Mouse (Mus musculus) heart, embryonic 12.5 days (tissue): ENCODE measurements around the gene Dus4l. TPM values are rescaled to one million over a fixed set of nuclear protein-coding genes. Genes with fewer than 3 reads are reported as not detected.

Experiments
- ATAC-seq: fragments of 200-750 bp; cut with Nextera tagmentation; 2 replicates; pipeline ENCODE4 v1.8.0; 2017; ENCODE audit warnings: moderate TSS enrichment, moderate library complexity; ENCODE audit not compliant: insufficient number of reproducible peaks, low FRiP score
- H3K27ac ChIP-seq: fragments of 300-500 bp; sonication (generic); 2 replicates; pipeline ENCODE4 v1.5.1; 2016; ENCODE audit warnings: mild to moderate bottlenecking, moderate library complexity; ENCODE audit not compliant: poor library complexity, severe bottlenecking
- H3K27me3 ChIP-seq: fragments of 300-500 bp; sonication (generic); replicated peaks from 2 replicates; pipeline ENCODE4 v1.6.1; 2016; ENCODE audit warnings: mild to moderate bottlenecking, moderate library complexity
- H3K36me3 ChIP-seq: fragments of 300-500 bp; sonication (generic); 2 replicates; pipeline ENCODE4 v1.6.1; 2016; ENCODE audit warnings: mild to moderate bottlenecking, moderate library complexity
- H3K4me1 ChIP-seq: fragments of 300-500 bp; sonication (generic); replicated peaks from 2 replicates; pipeline ENCODE4 v1.6.1; 2016; ENCODE audit warnings: mild to moderate bottlenecking
- H3K4me2 ChIP-seq: fragments of 300-500 bp; sonication (generic); 2 replicates; pipeline ENCODE4 v1.6.1; 2016; ENCODE audit warnings: mild to moderate bottlenecking, moderate library complexity
- H3K4me3 ChIP-seq: fragments of 300-500 bp; sonication (generic); 2 replicates; pipeline ENCODE4 v1.5.1; 2016; ENCODE audit warnings: mild to moderate bottlenecking
- H3K9ac ChIP-seq: fragments of 300-500 bp; sonication (generic); 2 replicates; pipeline ENCODE4 v1.6.1; 2016; ENCODE audit warnings: mild to moderate bottlenecking, moderate library complexity
- H3K9me3 ChIP-seq: fragments of 300-500 bp; sonication (generic); replicated peaks from 2 replicates; pipeline ENCODE4 v1.6.1; 2016; ENCODE audit warnings: mild to moderate bottlenecking, moderate library complexity
- WGBS: fragments of 180-500 bp; shearing (Covaris S2); methylation state at CpG from one replicate; pipeline ENCODE4 v1.1.7; 2016; 5-methylcytosine and 5-hydroxymethylcytosine counted together
- polyA plus RNA-seq: library from polyadenylated mRNA; unstranded; fragments of >200 nt; fragmentation: Nextera tagmentation; extraction: Ambion mirVana; gene quantifications from 2 replicates; pipeline ENCODE4 v1.2.1, GENCODE M21; 2016

The Dus4l gene
- 7.2 and 7.9 TPM in 2 replicates for polyA plus RNA-seq

DNA sequence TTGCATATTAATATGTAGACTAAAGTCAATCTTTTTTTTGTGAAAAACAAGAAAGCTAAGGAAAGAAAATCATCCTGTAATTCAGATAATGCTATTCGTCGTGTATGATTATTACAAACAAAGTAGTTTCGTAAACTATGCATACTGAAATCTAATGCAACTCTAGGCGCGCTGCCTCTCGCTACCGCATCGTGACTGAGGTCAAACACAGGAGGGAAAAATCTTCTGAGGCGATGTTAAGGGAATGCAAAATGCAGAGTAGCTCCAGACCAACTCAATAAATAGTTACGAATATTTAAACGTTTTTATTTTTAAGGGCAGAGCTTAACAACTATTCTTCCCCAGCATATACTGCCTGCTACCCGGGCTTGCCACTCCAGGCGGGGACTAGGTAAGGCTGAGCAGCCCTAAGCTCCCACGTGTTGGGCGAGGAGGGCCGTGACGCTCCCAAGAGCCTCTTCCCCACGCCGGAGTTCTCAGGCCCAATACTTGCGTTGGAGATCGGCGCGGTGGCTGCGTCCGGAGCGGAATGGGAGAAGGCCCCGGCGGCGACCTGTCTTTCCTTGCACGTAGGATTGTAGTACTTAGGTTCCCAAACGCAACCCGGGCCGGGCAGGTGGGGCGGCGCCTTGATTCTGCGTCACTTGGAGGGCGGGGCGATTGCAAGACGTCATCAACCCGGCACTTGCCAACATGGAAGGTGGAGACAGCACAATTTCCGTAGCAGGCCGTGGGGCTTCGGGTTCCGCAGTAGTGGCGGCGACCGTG lies at the start of gene Dus4l, which contains the start of gene Cog5:
Dus4l (minus strand) TSS at position 630 of the 768 bp plus-strand sequence.
Cog5 (plus strand) TSS at position 673 of the 768 bp plus-strand sequence.
- ATAC-seq, result peak; percentile 95
- Histone ChIP-seq H3K9me3 (no peaks in the 10 kb centered on the region), H3K9ac (peak within 1 kb of the TSS; percentile 86), H3K27ac (peak within 1 kb of the TSS; percentile 83), H3K36me3 (no peaks in the 10 kb centered on the region; the same call in 1 of the 2 replicates), H3K4me1 (peaks cover 6% of the 10 kb centered on the region), H3K4me3 (peak within 1 kb of the TSS; percentile 93), H3K4me2 (peak within 1 kb of the TSS; percentile 68), H3K27me3 (no peaks in the 10 kb centered on the region)
- under 1% methylated on average over 47 of the region's 47 CpGs for WGBS

DNA sequence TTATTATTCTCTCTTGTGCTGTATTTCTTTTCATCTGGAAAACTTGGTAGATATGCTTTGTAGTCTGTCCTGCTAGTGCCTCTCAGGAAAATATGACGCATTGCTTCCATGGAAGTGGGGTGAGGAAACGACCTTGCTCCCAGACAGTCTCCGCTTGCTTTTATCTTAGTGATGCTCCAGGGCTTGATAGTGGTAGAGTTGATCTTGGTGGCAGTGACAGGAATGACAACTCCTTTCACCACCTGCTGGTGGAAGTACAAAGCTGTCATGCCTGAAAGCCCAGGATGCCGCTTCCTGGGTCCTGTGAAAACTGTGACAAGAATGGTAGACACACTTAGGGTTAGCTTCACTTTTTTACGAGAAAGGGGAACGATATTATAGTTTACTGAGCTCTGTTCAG lies 49.3 kb upstream of the Dus4l start:
- peak; percentile 78 for ATAC-seq
- peaks cover 6% of the 10 kb centered on the region for H3K4me1 ChIP-seq
- WGBS, result 23% methylated on average over 6 of the region's 6 CpGs

DNA sequence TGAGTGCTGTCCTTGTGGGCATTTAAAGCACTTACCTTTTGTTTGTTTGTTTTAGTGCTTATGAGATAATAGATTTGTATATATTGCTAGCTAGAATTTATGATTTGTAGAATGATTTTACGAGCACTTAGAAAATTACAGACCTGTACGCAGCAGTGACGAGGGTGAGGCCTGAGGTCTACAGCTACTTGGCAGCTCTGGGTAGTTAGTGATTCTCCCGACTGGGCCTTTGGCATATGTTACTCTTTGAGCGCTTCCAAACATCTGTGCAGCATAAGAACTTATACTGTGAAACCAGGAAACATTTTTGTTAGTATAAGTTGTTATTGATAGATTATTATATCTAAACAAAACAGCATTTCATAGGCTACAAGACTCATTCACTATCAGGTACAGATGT lies 46.8 kb upstream of the Dus4l start:
- no peak overlapping the region for H3K4me3 ChIP-seq
- peaks cover 7% of the 10 kb centered on the region for H3K9me3 ChIP-seq
- H3K4me1 ChIP-seq, result peaks cover 6% of the 10 kb centered on the region
- ATAC-seq, result no peak
- H3K4me2 ChIP-seq, result no peak overlapping the region
- H3K27ac ChIP-seq, result peak overlapping the region; percentile 54; the same call in 1 of the 2 replicates
- H3K36me3 ChIP-seq, result peaks cover 15% of the 10 kb centered on the region
- H3K27me3 ChIP-seq, result no peaks in the 10 kb centered on the region
- WGBS, result 79% methylated on average over 5 of the region's 5 CpGs
- H3K9ac ChIP-seq, result no peak overlapping the region

More for the DNA sequence above, 49.3 kb upstream of the Dus4l start:
- H3K27me3 ChIP-seq, result no peaks in the 10 kb centered on the region
- no peaks in the 10 kb centered on the region for H3K9me3 ChIP-seq
- peaks cover under 1% of the 10 kb centered on the region; the same call in 1 of the 2 replicates for H3K36me3 ChIP-seq
- H3K27ac ChIP-seq, result peak overlapping the region; percentile 88
- H3K4me2 ChIP-seq, result peak overlapping the region; percentile 40
- no peak overlapping the region for H3K4me3 ChIP-seq
- no peak overlapping the region for H3K9ac ChIP-seq

DNA sequence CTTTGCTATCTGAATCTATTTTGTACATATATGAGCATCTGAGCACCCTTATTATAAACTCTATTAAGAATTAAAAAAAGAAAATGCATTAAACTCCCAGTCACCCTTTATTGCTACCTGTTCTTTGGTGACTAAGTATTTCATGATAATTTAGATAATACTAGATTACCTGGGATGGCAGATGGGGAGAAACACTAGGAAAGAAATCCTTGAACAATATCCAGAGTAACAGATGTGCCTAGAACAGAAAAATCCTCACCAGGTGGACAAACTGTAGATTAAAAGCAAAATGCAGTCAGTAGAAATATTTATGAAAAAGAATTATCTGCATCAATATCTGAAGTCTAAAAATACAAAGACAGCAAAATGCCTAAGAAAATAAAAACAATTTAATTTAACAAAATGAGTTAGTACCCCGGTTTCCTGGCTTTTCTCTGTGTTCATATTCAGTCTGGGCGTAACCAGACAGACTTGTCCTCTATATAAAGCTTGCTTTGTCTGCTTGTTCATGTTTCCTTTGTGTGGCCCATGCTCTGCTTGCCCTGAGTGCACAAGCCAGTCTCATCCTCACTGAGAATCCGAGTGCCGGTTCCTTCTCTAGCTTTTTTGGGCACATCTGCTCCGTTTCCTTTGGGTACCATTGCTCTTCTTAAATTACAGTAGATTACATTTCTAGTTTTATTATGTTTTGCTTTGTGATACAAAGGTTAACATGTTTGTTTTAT lies 46.2 kb upstream of the Dus4l start:
- Histone ChIP-seq H3K36me3 (peaks cover 15% of the 10 kb centered on the region), H3K4me2 (no peak overlapping the region), H3K27ac (peak overlapping the region; percentile 54; the same call in 1 of the 2 replicates), H3K27me3 (no peaks in the 10 kb centered on the region), H3K9me3 (peaks cover 7% of the 10 kb centered on the region), H3K9ac (no peak overlapping the region), H3K4me1 (peaks cover 6% of the 10 kb centered on the region), H3K4me3 (no peak overlapping the region)
- ATAC-seq, result no peak
- WGBS, result 65% methylated on average over 5 of the region's 5 CpGs

DNA sequence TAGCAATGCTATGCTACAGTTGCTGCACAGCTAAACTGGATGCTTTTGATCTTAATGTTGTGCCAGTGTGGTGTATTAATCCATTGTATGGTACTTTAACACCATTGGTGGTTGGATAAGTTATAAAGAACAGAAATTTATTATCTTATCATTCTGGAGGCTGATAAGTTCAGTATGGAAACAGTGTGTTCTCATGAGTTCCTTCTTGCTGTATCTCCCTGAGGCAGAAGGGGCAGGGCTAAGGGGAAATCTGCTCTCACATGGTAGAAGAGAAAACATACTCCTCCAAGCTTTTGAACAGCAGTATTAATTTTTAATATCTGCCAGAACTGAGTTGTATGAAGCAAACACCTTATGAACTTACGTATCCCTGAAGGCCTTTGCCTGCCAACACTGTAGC lies 38.7 kb upstream of the Dus4l start:
- Histone ChIP-seq H3K27ac (no peak overlapping the region; the same call in 1 of the 2 replicates), H3K4me2 (no peak overlapping the region), H3K36me3 (peaks cover 24% of the 10 kb centered on the region), H3K9ac (no peak overlapping the region), H3K9me3 (peaks cover 7% of the 10 kb centered on the region), H3K27me3 (no peaks in the 10 kb centered on the region), H3K4me1 (peaks cover 5% of the 10 kb centered on the region), H3K4me3 (no peak overlapping the region)
- ATAC-seq, result no peak
- 71% methylated on average over 1 of the region's 1 CpGs for WGBS

DNA sequence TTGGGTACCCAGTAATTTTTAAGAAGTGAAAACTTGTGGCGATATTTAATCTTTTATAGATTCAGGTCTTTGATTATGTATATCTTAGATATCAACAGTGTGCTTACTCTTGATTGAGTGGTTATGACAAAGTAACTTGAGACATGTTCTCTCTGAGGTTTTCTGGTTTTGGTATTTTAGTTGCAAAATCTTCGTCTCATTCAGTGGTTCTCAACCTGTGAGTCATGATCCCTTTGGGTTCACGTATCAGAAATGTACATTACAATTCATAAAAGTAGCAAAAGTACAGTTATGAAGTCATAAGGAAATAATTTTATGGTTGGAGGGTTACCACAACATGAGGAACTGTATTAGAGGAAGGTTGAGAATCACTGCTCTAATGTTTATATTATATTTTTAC lies 32.1 kb upstream of the Dus4l start:
- WGBS, result 93% methylated on average over 3 of the region's 3 CpGs
- Histone ChIP-seq H3K4me2 (no peak overlapping the region), H3K4me3 (no peak overlapping the region), H3K27ac (no peak overlapping the region), H3K9ac (no peak overlapping the region), H3K36me3 (peaks cover 15% of the 10 kb centered on the region), H3K4me1 (no peaks in the 10 kb centered on the region), H3K27me3 (no peaks in the 10 kb centered on the region), H3K9me3 (no peaks in the 10 kb centered on the region)
- ATAC-seq, result no peak

DNA sequence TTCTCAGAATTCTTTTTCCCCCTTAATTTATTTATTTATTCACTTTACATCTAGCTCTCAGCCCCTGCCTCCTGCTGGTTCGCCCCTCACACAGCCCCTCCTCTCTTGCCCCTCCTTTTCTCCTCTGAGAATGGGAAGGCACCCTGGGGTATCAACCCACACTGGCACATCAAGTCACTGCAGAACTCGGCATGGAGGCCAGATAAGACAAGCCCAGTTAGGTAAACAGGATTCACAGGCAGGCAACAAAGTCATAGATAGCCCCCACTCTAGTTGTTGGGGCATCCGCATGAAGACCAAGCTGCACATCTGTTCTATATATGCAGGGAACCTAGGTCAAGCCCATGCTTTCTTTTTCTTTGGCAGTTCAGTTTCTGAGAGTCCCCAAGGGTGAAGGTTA lies 12.6 kb upstream of the Dus4l start:
- Histone ChIP-seq H3K9me3 (no peaks in the 10 kb centered on the region), H3K4me2 (no peak overlapping the region), H3K27ac (no peak overlapping the region), H3K4me3 (no peak overlapping the region), H3K36me3 (peaks cover 62% of the 10 kb centered on the region), H3K4me1 (no peaks in the 10 kb centered on the region), H3K27me3 (no peaks in the 10 kb centered on the region), H3K9ac (no peak overlapping the region)
- WGBS, result 53% methylated on average over 3 of the region's 3 CpGs
- no peak for ATAC-seq

DNA sequence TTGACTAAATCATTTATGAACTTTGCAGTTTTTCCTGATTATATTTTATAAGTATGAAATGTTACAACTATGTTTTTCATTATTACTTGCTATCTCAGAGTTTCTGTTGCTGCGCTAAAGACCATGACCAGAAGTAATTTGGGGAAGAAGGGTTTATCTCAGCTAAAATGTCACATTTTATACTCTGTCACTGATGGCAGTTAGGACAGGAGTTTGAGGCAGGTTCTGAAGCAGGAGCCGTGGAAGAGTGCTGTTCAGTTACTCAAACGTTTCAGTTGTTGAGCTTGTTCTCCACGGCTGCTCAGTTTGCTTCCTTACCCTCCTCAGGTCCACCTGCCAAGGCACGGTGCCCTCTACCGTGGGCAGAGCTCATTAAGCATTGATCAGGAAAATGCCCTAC lies 11.4 kb upstream of the Dus4l start:
- Histone ChIP-seq H3K27me3 (no peaks in the 10 kb centered on the region), H3K4me3 (no peak overlapping the region), H3K36me3 (peaks cover 54% of the 10 kb centered on the region), H3K4me1 (no peaks in the 10 kb centered on the region), H3K4me2 (no peak overlapping the region), H3K9me3 (no peaks in the 10 kb centered on the region), H3K9ac (no peak overlapping the region), H3K27ac (no peak overlapping the region)
- WGBS, result 76% methylated on average over 6 of the region's 6 CpGs
- ATAC-seq, result no peak

DNA sequence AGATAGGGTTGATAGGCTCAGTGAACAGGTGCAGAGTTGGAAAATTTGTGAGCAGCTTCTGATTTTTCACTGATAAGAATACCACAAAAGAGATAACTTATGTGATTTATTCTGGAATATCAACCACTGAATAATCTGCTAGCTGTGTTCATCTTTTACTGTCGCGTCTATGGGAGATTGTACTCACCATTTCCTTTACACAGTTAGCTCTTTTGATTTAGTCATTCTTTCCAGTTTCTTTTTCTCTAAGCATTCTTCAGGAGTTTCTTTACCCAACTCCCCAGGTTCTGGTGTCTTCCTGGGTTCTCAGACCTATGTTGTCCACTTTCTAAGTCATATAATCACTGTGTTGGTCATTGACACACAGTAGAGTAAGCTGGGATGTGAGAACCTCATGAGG lies 2.2 kb upstream of the Dus4l start:
- Histone ChIP-seq H3K9me3 (no peaks in the 10 kb centered on the region), H3K4me1 (peaks cover 6% of the 10 kb centered on the region), H3K27ac (no peak overlapping the region), H3K9ac (no peak overlapping the region), H3K4me3 (no peak overlapping the region), H3K4me2 (no peak overlapping the region), H3K27me3 (no peaks in the 10 kb centered on the region), H3K36me3 (peaks cover under 1% of the 10 kb centered on the region; the same call in 1 of the 2 replicates)
- ATAC-seq, result no peak
- WGBS, result 89% methylated on average over 2 of the region's 2 CpGs

DNA sequence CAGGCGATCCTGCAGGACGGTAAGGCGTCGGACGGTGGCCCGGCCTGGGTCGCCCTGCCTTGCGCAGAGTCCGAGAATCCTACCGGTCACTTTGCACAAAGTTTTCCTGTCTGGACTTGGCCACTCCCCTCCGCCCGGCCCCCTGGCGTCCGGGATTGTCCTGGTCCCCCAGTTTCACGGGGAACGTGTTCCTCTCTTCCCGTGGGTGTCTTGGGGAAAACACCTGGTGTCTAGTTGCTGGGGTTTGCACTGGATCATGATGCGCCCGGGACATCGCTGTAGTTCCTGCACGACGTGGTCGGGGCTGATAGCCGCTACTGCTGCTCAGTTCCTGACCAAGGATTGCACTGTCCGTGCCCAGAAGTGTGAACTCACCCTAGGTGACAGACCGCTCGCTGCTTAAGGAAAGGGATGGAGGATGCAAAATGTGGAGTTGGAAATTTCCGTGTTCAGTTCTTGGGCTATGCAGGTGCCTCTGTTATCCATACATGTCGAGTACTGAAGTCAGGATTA lies 395 bp upstream of the Dus4l start:
- H3K4me2 ChIP-seq, result peak overlapping the region; percentile 68
- peak overlapping the region; percentile 86 for H3K9ac ChIP-seq
- peaks cover 6% of the 10 kb centered on the region for H3K4me1 ChIP-seq
- no peaks in the 10 kb centered on the region for H3K27me3 ChIP-seq
- WGBS, result under 1% methylated on average over 29 of the region's 29 CpGs
- H3K36me3 ChIP-seq, result no peaks in the 10 kb centered on the region; the same call in 1 of the 2 replicates
- H3K9me3 ChIP-seq, result no peaks in the 10 kb centered on the region
- H3K4me3 ChIP-seq, result peak overlapping the region; percentile 93
- H3K27ac ChIP-seq, result peak overlapping the region; percentile 83
- peak; percentile 83 for ATAC-seq

DNA sequence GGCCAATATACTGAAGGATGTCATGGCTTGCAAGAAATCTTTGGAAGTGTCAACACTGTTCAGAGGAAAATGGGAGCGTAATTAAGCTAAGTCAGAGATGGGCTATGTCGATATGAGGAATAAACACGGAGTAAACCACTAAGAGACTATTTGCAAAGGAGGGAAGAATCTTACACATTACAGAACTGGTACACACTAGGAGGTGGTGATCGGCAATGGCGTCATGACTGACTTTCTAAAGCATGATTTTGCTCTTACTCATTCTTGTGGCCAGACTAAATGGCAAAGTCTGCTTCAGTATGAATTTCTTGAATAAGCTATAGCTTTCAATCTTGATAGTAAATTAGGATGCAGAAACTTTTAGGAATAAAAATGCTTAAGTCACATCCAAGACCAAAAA lies 1.0 kb downstream of the Dus4l start:
- peaks cover 6% of the 10 kb centered on the region for H3K4me1 ChIP-seq
- peak overlapping the region; percentile 15; the same call in 1 of the 2 replicates for H3K4me3 ChIP-seq
- peak overlapping the region; percentile 41 for H3K4me2 ChIP-seq
- H3K27ac ChIP-seq, result no peak overlapping the region
- H3K27me3 ChIP-seq, result no peaks in the 10 kb centered on the region
- H3K36me3 ChIP-seq, result no peaks in the 10 kb centered on the region; the same call in 1 of the 2 replicates
- no peaks in the 10 kb centered on the region for H3K9me3 ChIP-seq
- no peak overlapping the region for H3K9ac ChIP-seq
- 75% methylated on average over 5 of the region's 5 CpGs for WGBS
- ATAC-seq, result no peak
